Mouse (Mus musculus): ENCODE data around the gene Vmn2r84.
"Not testable (repeated sequence)": the region's sequence is repeated elsewhere in the genome, so short reads cannot be mapped to it uniquely, and the experiment has no call there.

DNA sequence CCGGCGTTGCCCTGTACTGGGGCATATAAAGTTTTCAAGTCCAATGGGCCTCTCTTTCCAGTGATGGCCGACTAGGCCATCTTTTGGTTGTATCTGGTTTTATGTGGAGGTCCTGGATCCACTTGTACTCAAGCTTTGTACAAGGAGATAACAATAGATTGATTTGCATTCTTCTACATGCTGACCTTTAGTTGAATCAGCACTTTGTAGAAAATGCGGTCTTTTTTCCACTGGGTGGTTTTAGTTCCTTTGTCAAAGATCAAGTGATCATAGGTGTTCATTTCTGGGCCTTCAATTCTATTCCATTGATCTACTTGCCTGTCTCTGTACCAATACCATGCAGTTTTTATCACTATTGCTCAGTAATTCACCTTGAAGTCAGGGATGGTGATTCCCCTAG, 54.1 kb downstream of the Vmn2r84 start:
- not testable (repeated sequence) for TF ChIP-seq CTCF (IDR thresholded peaks at IDR 0.05; ENCODE audit: low read depth, low read length); TAL1 (conservative IDR thresholded peaks at IDR 0.05; ENCODE audit: low read depth, low read length)

All from G1E (cell line).